In genomic region chr5:138988764-138989163, GRCm38 (mm10) we compare ENCODE assay signal across 9 mouse cellular contexts. TPM values are rescaled to one million over a fixed set of nuclear protein-coding genes. Genes with fewer than 3 reads are reported as not detected.
A peak's percentile ranks its signal among the peaks of the same experiment; 100 is the strongest.
DNase-seq lines count a peak whose midpoint lies in the region; ATAC-seq and TF ChIP-seq lines count a peak whose summit lies in the region.
"Had no signal": no experiment of that assay in that cellular context is flagged by ENCODE, and none has a peak within 500 bp of the region (broad histone marks: within the 10 kb centered on the region; RNA-seq: fewer than 3 reads in every experiment).

No protein-coding gene starts in this region.

- DNase-seq in forebrain, embryonic 11.5 days (ENCODE audit: low spot score): no peak
- DNase-seq in NIH3T3 (ENCODE audit: low read depth): peak; percentile 57
- peak; percentile 60 to 61 for DNase-seq in gastrocnemius, postnatal 36 days
- DNase-seq in kidney, postnatal 0 days (ENCODE audit: low spot score): peak; percentile 50
- no peak for DNase-seq in thymus, postnatal 14 days
- DNase-seq in frontal cortex, postnatal 10 days (ENCODE audit: low spot score in 2 of 2): no peak

- no peaks in the 10 kb centered on the region for H3K9me3 ChIP-seq in forebrain, embryonic 13.5 days (replicated peaks)
- H3K9me3 ChIP-seq in forebrain, embryonic 11.5 days (ENCODE audit: control insufficient read depth, low read length): no peaks in the 10 kb centered on the region
- no peaks in the 10 kb centered on the region for H3K9me3 ChIP-seq in kidney, postnatal 0 days (replicated peaks; ENCODE audit: low read length)

- H3K9ac ChIP-seq in forebrain, embryonic 13.5 days: peak overlapping the region; percentile 16; the same call in 1 of the 2 replicates
- no peak overlapping the region for H3K9ac ChIP-seq in forebrain, embryonic 11.5 days (ENCODE audit: low read length)
- H3K9ac ChIP-seq in kidney, postnatal 0 days (ENCODE audit: low read depth, low read length): no peak overlapping the region

- TF ChIP-seq CTCF in kidney, postnatal 0 days (IDR thresholded peaks at IDR 0.05; ENCODE audit: low read depth): no peak
- no peak for TF ChIP-seq CTCF in small intestine, adult 2 months (IDR thresholded peaks at IDR 0.05; ENCODE audit: extremely low read depth, insufficient read length, insufficient replicate concordance, low read depth, low read length)

- TF ChIP-seq POLR2A in small intestine, adult 2 months (IDR thresholded peaks at IDR 0.05; ENCODE audit: low read depth, low read length): no peak

- H3K27ac ChIP-seq in forebrain, embryonic 13.5 days: no peak overlapping the region
- H3K27ac ChIP-seq in forebrain, embryonic 11.5 days (ENCODE audit: low read depth, low read length): no peak overlapping the region
- no peak overlapping the region; the same call in 1 of the 2 replicates for H3K27ac ChIP-seq in kidney, postnatal 0 days
- 0 out of 2 replicates have a peak overlapping the region, but pooled peaks have one; percentile 14 for H3K27ac ChIP-seq in small intestine, adult 2 months (ENCODE audit: insufficient read depth, low read depth, low read length)
- H3K27ac ChIP-seq: macrophage had no signal

- intact Hi-C loops in gastrocnemius, postnatal 36 days (cut with DNase I): no loop called here

- ATAC-seq in forebrain, embryonic 13.5 days: peak; percentile 31; the same call in 1 of the 2 replicates
- ATAC-seq in forebrain, embryonic 11.5 days (replicated peaks; ENCODE audit: low FRiP score): no peak
- ATAC-seq in kidney, postnatal 0 days (replicated peaks; ENCODE audit: low FRiP score, low read depth): no peak

- no peak overlapping the region for H3K4me2 ChIP-seq in forebrain, embryonic 13.5 days
- no peak overlapping the region for H3K4me2 ChIP-seq in forebrain, embryonic 11.5 days (ENCODE audit: low read depth, low read length, severe bottlenecking)
- no peak overlapping the region for H3K4me2 ChIP-seq in kidney, postnatal 0 days (ENCODE audit: low read length)

- WGBS in forebrain, embryonic 13.5 days: 29% methylated on average over 9 of the region's 9 CpGs
- 53% methylated on average over 9 of the region's 9 CpGs for WGBS in forebrain, embryonic 11.5 days
- WGBS in kidney, postnatal 0 days: 25% methylated on average over 9 of the region's 9 CpGs
- WGBS in small intestine, adult 2 months: 21% methylated on average over 9 of the region's 9 CpGs

- peaks cover 43% of the 10 kb centered on the region for H3K27me3 ChIP-seq in forebrain, embryonic 13.5 days
- H3K27me3 ChIP-seq in forebrain, embryonic 11.5 days (ENCODE audit: control insufficient read depth, insufficient read depth, low read length): peaks cover 26% of the 10 kb centered on the region
- H3K27me3 ChIP-seq in kidney, postnatal 0 days (ENCODE audit: insufficient read depth, low read length): no peaks in the 10 kb centered on the region
- no peaks in the 10 kb centered on the region for H3K27me3 ChIP-seq in small intestine, adult 2 months (ENCODE audit: control insufficient read depth, insufficient read depth, low read length)

- H3K4me1 ChIP-seq in forebrain, embryonic 13.5 days: peaks cover 41% of the 10 kb centered on the region
- peaks cover 13% of the 10 kb centered on the region for H3K4me1 ChIP-seq in forebrain, embryonic 11.5 days (replicated peaks; ENCODE audit: control insufficient read depth, insufficient read depth, low read length)
- H3K4me1 ChIP-seq in kidney, postnatal 0 days (replicated peaks; ENCODE audit: insufficient read depth, low read length): peaks cover 16% of the 10 kb centered on the region
- peaks cover 25% of the 10 kb centered on the region; the same call in 1 of the 2 replicates for H3K4me1 ChIP-seq in small intestine, adult 2 months (ENCODE audit: control insufficient read depth, insufficient read depth, insufficient read length, low read length)

- H3K4me3 ChIP-seq in forebrain, embryonic 13.5 days: no peak overlapping the region
- H3K4me3 ChIP-seq in forebrain, embryonic 11.5 days (ENCODE audit: low read depth, low read length): no peak overlapping the region
- no peak overlapping the region for H3K4me3 ChIP-seq in kidney, postnatal 0 days (replicated peaks; ENCODE audit: low read depth, low read length)
- no peak overlapping the region for H3K4me3 ChIP-seq in small intestine, adult 2 months (ENCODE audit: low read depth, low read length)

- H3K36me3 ChIP-seq in forebrain, embryonic 13.5 days (ENCODE audit: poor library complexity, severe bottlenecking): peaks cover 26% of the 10 kb centered on the region; the same call in 1 of the 2 replicates
- H3K36me3 ChIP-seq in forebrain, embryonic 11.5 days (ENCODE audit: control insufficient read depth, insufficient read depth, low read length): no peaks in the 10 kb centered on the region
- peaks cover 25% of the 10 kb centered on the region; the same call in 1 of the 2 replicates for H3K36me3 ChIP-seq in kidney, postnatal 0 days (ENCODE audit: insufficient read depth, low read length)
- H3K36me3 ChIP-seq in small intestine, adult 2 months (ENCODE audit: control insufficient read depth, insufficient read depth, low read length): peaks cover 40% of the 10 kb centered on the region

RNA-seq across cellular contexts. Expression of gene Pdgfa, which starts 8.4 kb away (rescaled TPM):
- 7.7 and 10.3 TPM in 2 replicates for polyA plus RNA-seq in forebrain, embryonic 13.5 days (2015; fragmentation: Nextera tagmentation; extraction: Ambion mirVana)
- polyA plus RNA-seq in forebrain, embryonic 11.5 days (2014; fragmentation: Nextera tagmentation; extraction: Ambion mirVana): 8.8 and 9.4 TPM in 2 replicates
- 10 to 100 TPM; 21.9 to 22.1 TPM for total RNA-seq in gastrocnemius, postnatal 36 days (2021)
- 75.2 and 77.7 TPM in 2 replicates for polyA plus RNA-seq in kidney, postnatal 0 days (2015; fragmentation: Nextera tagmentation; extraction: Ambion mirVana)
- polyA plus RNA-seq in small intestine, adult 2 months (2012; rRNA removed): 39.7 and 74.2 TPM in 2 replicates

Comparison
In these comparisons a context has a peak if more than half of its experiments do, and no peak if none do; other contexts are left out.
1. DNase-seq: peak in NIH3T3 (single experiment), gastrocnemius, postnatal 36 days (2 of 2) and kidney, postnatal 0 days (single experiment); none in forebrain, embryonic 11.5 days (single experiment), thymus, postnatal 14 days (single experiment) and frontal cortex, postnatal 10 days (0 of 2).